ENCODE assay signal across 8 mouse cellular contexts in the genomic region with DNA sequence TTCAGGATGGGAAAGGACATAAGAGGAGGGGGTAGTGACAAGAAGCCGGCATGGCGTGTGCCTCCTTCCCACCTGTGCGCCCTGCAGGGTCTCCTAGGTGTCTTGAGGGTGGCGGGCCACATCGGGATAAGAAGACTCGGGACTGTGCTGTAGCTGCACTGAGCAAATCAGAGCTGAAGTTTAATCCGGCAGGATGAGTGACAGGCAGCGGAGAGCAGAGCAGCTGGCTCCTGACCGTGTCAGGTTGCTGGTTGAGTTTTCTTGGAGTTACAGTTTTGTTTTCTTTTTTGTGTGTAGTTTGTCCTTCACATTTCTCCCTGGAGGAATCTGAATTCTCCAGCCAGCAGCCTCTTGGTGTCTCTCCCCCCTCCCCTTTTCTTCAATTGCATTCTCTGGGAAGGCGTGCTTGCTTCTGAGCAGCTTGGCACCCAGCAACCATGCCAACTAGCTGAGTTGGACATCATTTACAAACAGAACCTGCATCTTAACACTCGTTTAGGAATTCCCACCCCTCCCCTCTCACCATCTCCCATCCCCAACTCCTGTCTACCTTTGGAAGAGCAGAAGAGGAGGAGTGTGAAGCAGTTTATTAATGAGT. TPM values are rescaled to one million over a fixed set of nuclear protein-coding genes. Genes with fewer than 3 reads are reported as not detected.
DNase-seq lines count a peak whose midpoint lies in the region; ATAC-seq and TF ChIP-seq lines count a peak whose summit lies in the region.

No protein-coding gene starts in this region.

- peak overlapping the region; percentile 82 for H3K4me2 ChIP-seq in heart, embryonic 14.5 days (ENCODE audit: low read length)
- peak overlapping the region; percentile 83 for H3K4me2 ChIP-seq in forebrain, embryonic 11.5 days (ENCODE audit: low read depth, low read length, severe bottlenecking)
- peak overlapping the region; percentile 87 for H3K4me2 ChIP-seq in liver, embryonic 14.5 days (ENCODE audit: low read depth)

- ATAC-seq in heart, embryonic 14.5 days (ENCODE audit: insufficient number of reproducible peaks, insufficient read depth, low FRiP score, low read depth) = no peak
- no peak for ATAC-seq in forebrain, embryonic 11.5 days (replicated peaks; ENCODE audit: low FRiP score)
- ATAC-seq in liver, embryonic 14.5 days (ENCODE audit: insufficient read depth) = no peak

- no peaks in the 10 kb centered on the region for H3K27me3 ChIP-seq in heart, embryonic 14.5 days (ENCODE audit: control insufficient read depth, insufficient read depth, low read length)
- no peaks in the 10 kb centered on the region for H3K27me3 ChIP-seq in forebrain, embryonic 11.5 days (ENCODE audit: control insufficient read depth, insufficient read depth, low read length)
- no peaks in the 10 kb centered on the region for H3K27me3 ChIP-seq in liver, embryonic 14.5 days (ENCODE audit: control insufficient read depth, insufficient read depth, low read length)

- 3% methylated on average over 11 of the region's 11 CpGs for WGBS in heart, embryonic 14.5 days
- 5% methylated on average over 11 of the region's 11 CpGs for WGBS in forebrain, embryonic 11.5 days
- whole genome bisulfite sequencing in liver, embryonic 14.5 days (ENCODE audit: insufficient replicate concordance) = 52% methylated on average over 11 of the region's 11 CpGs

- DNase-seq in heart, postnatal 4 days = no peak
- no peak for DNase-seq in ES-E14 (ENCODE audit: low read depth, low spot score)
- DNase-seq in forebrain, embryonic 11.5 days (ENCODE audit: low spot score) = no peak
- no peak for DNase-seq in liver, embryonic 14.5 days (ENCODE audit: low read depth in 3 of 3, low spot score in 3 of 3)
- DNase-seq in right cerebral cortex, adult 2 months (ENCODE audit: low spot score in 2 of 2) = no peak
- DNase-seq in spleen, adult 18-20 months = no peak
- DNase-seq in thymus, postnatal 0 days (ENCODE audit: low spot score) = no peak

- peaks cover 51 to 61% of the 10 kb centered on the region in 2 experiments for H3K4me1 ChIP-seq in heart, embryonic 14.5 days (ENCODE audit: control insufficient read depth in 2 of 2, insufficient read depth in 2 of 2, low read length in 2 of 2)
- H3K4me1 ChIP-seq in ES-E14 (ENCODE audit: control insufficient read depth in 2 of 2, insufficient read depth in 2 of 2, low read length in 2 of 2, poor library complexity in 1 of 2) = peaks cover 9 to 49% of the 10 kb centered on the region in 2 experiments
- H3K4me1 ChIP-seq in forebrain, embryonic 11.5 days (replicated peaks; ENCODE audit: control insufficient read depth, insufficient read depth, low read length) = peaks cover 39% of the 10 kb centered on the region
- H3K4me1 ChIP-seq in liver, embryonic 14.5 days (replicated peaks; ENCODE audit: control insufficient read depth in 2 of 2, insufficient read depth in 2 of 2, low read length in 1 of 2) = peaks cover 18 to 32% of the 10 kb centered on the region in 2 experiments

- in situ Hi-C loops in ES-E14 (cut with MboI; ENCODE audit: low sequenced_read_pairs in 2 of 2, unreplicated experiment in 2 of 2) = no loop called here

- TF ChIP-seq EP300 in liver, embryonic 14.5 days (IDR thresholded peaks at IDR 0.05; ENCODE audit: low read depth) = no peak

- H3K4me3 ChIP-seq in heart, embryonic 14.5 days (ENCODE audit: control insufficient read depth in 1 of 2, insufficient read depth in 1 of 2, low read depth in 1 of 2, low read length in 2 of 2) = peak overlapping the region; percentile 95 to 97
- peak overlapping the region; percentile 92 to 98 for H3K4me3 ChIP-seq in ES-E14 (ENCODE audit: insufficient read depth in 1 of 2, low read depth in 1 of 2, low read length in 2 of 2, poor library complexity in 1 of 2, severe bottlenecking in 1 of 2)
- peak overlapping the region; percentile 100 for H3K4me3 ChIP-seq in forebrain, embryonic 11.5 days (ENCODE audit: low read depth, low read length)
- peak overlapping the region; percentile 79 to 92 for H3K4me3 ChIP-seq in liver, embryonic 14.5 days (ENCODE audit: insufficient read depth in 1 of 2, low read depth in 2 of 2, low read length in 2 of 2)

- H3K27ac ChIP-seq in heart, embryonic 14.5 days (replicated peaks in 1 of 2; ENCODE audit: control insufficient read depth in 1 of 2, insufficient read depth in 1 of 2, low read depth in 2 of 2, low read length in 2 of 2) = peak overlapping the region; percentile 92 to 100
- no peak overlapping the region for H3K27ac ChIP-seq in ES-E14 (ENCODE audit: insufficient read depth, low read depth, low read length, poor library complexity, severe bottlenecking)
- H3K27ac ChIP-seq in forebrain, embryonic 11.5 days (ENCODE audit: low read depth, low read length) = peak overlapping the region; percentile 99
- H3K27ac ChIP-seq in liver, embryonic 14.5 days = no peak overlapping the region

- H3K36me3 ChIP-seq in heart, embryonic 14.5 days (ENCODE audit: control insufficient read depth, insufficient read depth, low read length) = no peaks in the 10 kb centered on the region
- no peaks in the 10 kb centered on the region; the same call in 1 of the 2 replicates for H3K36me3 ChIP-seq in ES-E14 (ENCODE audit: control insufficient read depth, insufficient read depth, low read length, poor library complexity, severe bottlenecking)
- H3K36me3 ChIP-seq in forebrain, embryonic 11.5 days (ENCODE audit: control insufficient read depth, insufficient read depth, low read length) = no peaks in the 10 kb centered on the region
- H3K36me3 ChIP-seq in liver, embryonic 14.5 days (replicated peaks; ENCODE audit: control insufficient read depth, insufficient read depth, low read depth) = no peaks in the 10 kb centered on the region

- no peaks in the 10 kb centered on the region for H3K9me3 ChIP-seq in heart, embryonic 14.5 days (ENCODE audit: control insufficient read depth, low read length)
- no peaks in the 10 kb centered on the region for H3K9me3 ChIP-seq in ES-E14 (ENCODE audit: control insufficient read depth, insufficient read depth, low read depth, low read length)
- no peaks in the 10 kb centered on the region for H3K9me3 ChIP-seq in forebrain, embryonic 11.5 days (ENCODE audit: control insufficient read depth, low read length)
- H3K9me3 ChIP-seq in liver, embryonic 14.5 days (ENCODE audit: control insufficient read depth, low read length) = no peaks in the 10 kb centered on the region

- no peak for TF ChIP-seq CTCF in liver, embryonic 14.5 days (IDR thresholded peaks at IDR 0.05; ENCODE audit: low read depth)

- peak overlapping the region; percentile 99 for H3K9ac ChIP-seq in heart, embryonic 14.5 days (ENCODE audit: low read length)
- H3K9ac ChIP-seq in ES-E14 (ENCODE audit: insufficient read depth, low read depth, low read length, poor library complexity, severe bottlenecking) = peak overlapping the region; percentile 46
- H3K9ac ChIP-seq in forebrain, embryonic 11.5 days (ENCODE audit: low read length) = peak overlapping the region; percentile 95
- H3K9ac ChIP-seq in liver, embryonic 14.5 days (replicated peaks) = peak overlapping the region; percentile 93; the same call in 1 of the 2 replicates

TF ChIP-seq in ES-E14, 5 proteins besides CTCF, POLR2A, EP300 and RAD21:
- no peak for TF ChIP-seq ZNF384 (IDR thresholded peaks at IDR 0.05; ENCODE audit: low read depth, low read length)
- TF ChIP-seq CHD2 (IDR thresholded peaks at IDR 0.05; ENCODE audit: low read depth, low read length) = no peak
- TF ChIP-seq HCFC1 (IDR thresholded peaks at IDR 0.05; ENCODE audit: borderline replicate concordance, insufficient read depth, low read length) = no peak
- no peak for TF ChIP-seq ZC3H11A (IDR thresholded peaks at IDR 0.05; ENCODE audit: borderline replicate concordance, low read depth, low read length)

RNA-seq across cellular contexts. Expression of a gene that starts 2.5 kb away (rescaled TPM):
- 60.4 and 64.4 TPM in 2 replicates for polyA plus RNA-seq in heart, embryonic 14.5 days (2014; fragmentation: Nextera tagmentation; extraction: Ambion mirVana)
- 100 to 1,000 TPM; 132 to 136 TPM for total RNA-seq in heart, postnatal 4 days (2021)
- 28.5 and 38.1 TPM in 2 replicates for total RNA-seq in ES-E14 (2012; rRNA removed)
- polyA plus RNA-seq in forebrain, embryonic 11.5 days (2014; fragmentation: Nextera tagmentation; extraction: Ambion mirVana) = 58.8 and 63.2 TPM in 2 replicates
- polyA plus RNA-seq in liver, embryonic 14.5 days (2012; rRNA removed) = 18.8 and 19.4 TPM in 2 replicates
- 13.3 and 15.8 TPM in 2 replicates for polyA plus RNA-seq in liver, embryonic 14.5 days (2014; fragmentation: Nextera tagmentation; extraction: Ambion mirVana)
- polyA plus RNA-seq in thymus, postnatal 0 days (2015; fragmentation: Nextera tagmentation; extraction: Ambion mirVana) = 30.3 and 34.3 TPM in 2 replicates

RNA-seq across cellular contexts. Expression of a gene that starts 19.5 kb away (rescaled TPM):
- 0.19 and 0.39 TPM in 2 replicates for polyA plus RNA-seq in heart, embryonic 14.5 days (2014; fragmentation: Nextera tagmentation; extraction: Ambion mirVana)
- under 1 TPM; 0.10 to 0.23 TPM for total RNA-seq in heart, postnatal 4 days (2021)
- 0.18 and 0.32 TPM in 2 replicates for total RNA-seq in ES-E14 (2012; rRNA removed)
- polyA plus RNA-seq in forebrain, embryonic 11.5 days (2014; fragmentation: Nextera tagmentation; extraction: Ambion mirVana) = 0.08 and 0.32 TPM in 2 replicates
- polyA plus RNA-seq in liver, embryonic 14.5 days (2012; rRNA removed) = 0.02 and 0.12 TPM in 2 replicates
- 0.03 TPM in 1 of 2 replicates, not detected in the other for polyA plus RNA-seq in liver, embryonic 14.5 days (2014; fragmentation: Nextera tagmentation; extraction: Ambion mirVana)
- polyA plus RNA-seq in thymus, postnatal 0 days (2015; fragmentation: Nextera tagmentation; extraction: Ambion mirVana) = 0.98 and 1.0 TPM in 2 replicates

RNA-seq across cellular contexts. Expression of a gene that starts 49.6 kb away (rescaled TPM):
- 84.6 and 85.0 TPM in 2 replicates for polyA plus RNA-seq in heart, embryonic 14.5 days (2014; fragmentation: Nextera tagmentation; extraction: Ambion mirVana)
- 10 to 100 TPM; 65.1 to 68.0 TPM for total RNA-seq in heart, postnatal 4 days (2021)
- total RNA-seq in ES-E14 (2012; rRNA removed) = 52.8 and 60.9 TPM in 2 replicates
- polyA plus RNA-seq in forebrain, embryonic 11.5 days (2014; fragmentation: Nextera tagmentation; extraction: Ambion mirVana) = 91.2 and 93.8 TPM in 2 replicates
- polyA plus RNA-seq in liver, embryonic 14.5 days (2012; rRNA removed) = 22.8 and 26.7 TPM in 2 replicates
- polyA plus RNA-seq in liver, embryonic 14.5 days (2014; fragmentation: Nextera tagmentation; extraction: Ambion mirVana) = 40.7 and 49.2 TPM in 2 replicates
- polyA plus RNA-seq in thymus, postnatal 0 days (2015; fragmentation: Nextera tagmentation; extraction: Ambion mirVana) = 74.9 and 75.8 TPM in 2 replicates

Comparison
In these comparisons a context has a peak if more than half of its experiments do, and no peak if none do; other contexts are left out.
1. H3K27ac ChIP-seq: peak in heart, embryonic 14.5 days (2 of 2) and forebrain, embryonic 11.5 days (single experiment); none in ES-E14 (single experiment) and liver, embryonic 14.5 days (single experiment).
2. H3K9ac ChIP-seq: peak in every context shown above with its lines; median percentile 99 in heart, embryonic 14.5 days; 95 in forebrain, embryonic 11.5 days; 93 in liver, embryonic 14.5 days; 46 in ES-E14.
3. Peak in every context shown above with its lines, with median percentiles within 50 percentile points of each other: H3K4me2 ChIP-seq and H3K4me3 ChIP-seq.